Mouse (Mus musculus) ES-Bruce4 (cell line): ENCODE results near the gene Cfap77.

Experiments
- CTCF ChIP-seq: IDR thresholded peaks from one replicate; pipeline ENCODE4 v1.8.1; 2011; ENCODE audit warnings: low read depth, low read length
- EP300 ChIP-seq: IDR thresholded peaks from 2 replicates; pipeline ENCODE4 v1.6.1; 2011; ENCODE audit warnings: low read depth, low read length; ENCODE audit not compliant: insufficient read depth
- POLR2A ChIP-seq: IDR thresholded peaks from one replicate; pipeline ENCODE4 v1.8.1; 2011; ENCODE audit warnings: low read length; ENCODE audit not compliant: insufficient read depth

- TF ChIP-seq EP300 = no peak
- TF ChIP-seq POLR2A = no peak
- no peak for TF ChIP-seq CTCF
Measured at GRCm38 (mm10) chr2:28998246-28998645, 56.6 kb downstream of the Cfap77 start.
